Mouse (Mus musculus) neural tube, embryonic 11.5 days (tissue): ENCODE results near the gene Bend3. TPM values are rescaled to one million over a fixed set of nuclear protein-coding genes. Genes with fewer than 3 reads are reported as not detected.
"Not testable (repeated sequence)": the region's sequence is repeated elsewhere in the genome, so short reads cannot be mapped to it uniquely, and the experiment has no call there.

Experiments
- ATAC-seq: fragments of 200-750 bp; cut with Nextera tagmentation; 2 replicates; pipeline ENCODE4 v1.8.0; 2017; ENCODE audit warnings: moderate number of reproducible peaks, mild to moderate bottlenecking, moderate TSS enrichment, moderate library complexity; ENCODE audit not compliant: insufficient read depth, low FRiP score, low TSS enrichment
- DNase-seq: peaks from one replicate; pipeline ENCODE4 v3.0.0-alpha.2; 2015; ENCODE audit warnings: low spot score
- H3K27ac ChIP-seq: fragments of 300-500 bp; sonication (generic); 2 replicates; pipeline ENCODE4 v1.5.1; 2014; ENCODE audit warnings: low read depth, mild to moderate bottlenecking, low read length
- H3K27me3 ChIP-seq: fragments of 300-500 bp; sonication (generic); 2 replicates; pipeline ENCODE4 v1.6.1; 2014; ENCODE audit warnings: mild to moderate bottlenecking, low read length, mixed read lengths; ENCODE audit not compliant: control insufficient read depth, insufficient read depth
- H3K36me3 ChIP-seq: fragments of 300-500 bp; sonication (generic); 2 replicates; pipeline ENCODE4 v1.6.1; 2014; ENCODE audit warnings: mild to moderate bottlenecking, low read length, moderate library complexity, mixed read lengths; ENCODE audit not compliant: control insufficient read depth, insufficient read depth
- H3K4me1 ChIP-seq: fragments of 300-500 bp; sonication (generic); 2 replicates; pipeline ENCODE4 v1.6.1; 2014; ENCODE audit warnings: low read length, mixed read lengths; ENCODE audit not compliant: control insufficient read depth, insufficient read depth
- H3K4me2 ChIP-seq: fragments of 300-500 bp; sonication (generic); 2 replicates; pipeline ENCODE4 v1.6.1; 2014; ENCODE audit warnings: low read depth, mild to moderate bottlenecking, moderate library complexity
- H3K4me3 ChIP-seq: fragments of 300-500 bp; sonication (generic); 2 replicates; pipeline ENCODE4 v1.5.1; 2014; ENCODE audit warnings: low read depth, low read length
- H3K9ac ChIP-seq: fragments of 300-500 bp; sonication (generic); 2 replicates; pipeline ENCODE4 v1.6.1; 2014; ENCODE audit warnings: mild to moderate bottlenecking, low read length
- H3K9me3 ChIP-seq: fragments of 300-500 bp; sonication (generic); 2 replicates; pipeline ENCODE4 v1.6.1; 2016; ENCODE audit warnings: low read length; ENCODE audit not compliant: control insufficient read depth
- WGBS: fragments of 180-500 bp; shearing (Covaris S2); extraction: QIAGEN DNeasy Blood & Tissue Kit; methylation state at CpG from one replicate; pipeline ENCODE4 v1.1.7; 2014; 5-methylcytosine and 5-hydroxymethylcytosine counted together
- polyA plus RNA-seq: library from polyadenylated mRNA; unstranded; fragments of >200 nt; fragmentation: Nextera tagmentation; extraction: Ambion mirVana; gene quantifications from 2 replicates; pipeline ENCODE4 v1.2.1, GENCODE M21; 2014

The Bend3 gene
- polyA plus RNA-seq, 1 experiment from 2014 or later: 8.0 TPM

- Histone ChIP-seq H3K27me3 (no peaks in the 10 kb centered on the region), H3K4me3 (no peak overlapping the region), H3K27ac (no peak overlapping the region), H3K4me2 (no peak overlapping the region), H3K9ac (no peak overlapping the region), H3K4me1 (no peaks in the 10 kb centered on the region), H3K9me3 (no peaks in the 10 kb centered on the region), H3K36me3 (peaks cover 13% of the 10 kb centered on the region)
- ATAC-seq (no peak), DNase-seq (no peak)
- 66% methylated on average over 4 of the region's 4 CpGs for WGBS
These were observed 28.4 kb downstream of the Bend3 start for GRCm38 (mm10) chr10:43507051-43507450.

GRCm38 (mm10) chr10:43509228-43509627 is 30.6 kb downstream of the Bend3 start:
- Histone ChIP-seq H3K36me3 (peaks cover 12% of the 10 kb centered on the region), H3K4me3 (no peak overlapping the region), H3K27ac (no peak overlapping the region), H3K9ac (no peak overlapping the region), H3K27me3 (no peaks in the 10 kb centered on the region), H3K4me2 (no peak overlapping the region), H3K4me1 (no peaks in the 10 kb centered on the region), H3K9me3 (no peaks in the 10 kb centered on the region)
- ATAC-seq (no peak), DNase-seq (no peak)
- 95% methylated on average over 7 of the region's 7 CpGs for WGBS

GRCm38 (mm10) chr10:43512976-43513375 is 34.3 kb downstream of the Bend3 start:
- ATAC-seq: no peak
- WGBS: 96% methylated on average over 10 of the region's 10 CpGs

GRCm38 (mm10) chr10:43516992-43517660 is 38.5 kb downstream of the Bend3 start:
- 72% methylated on average over 6 of the region's 6 CpGs for WGBS
- Histone ChIP-seq H3K4me3 (no peak overlapping the region), H3K9me3 (no peaks in the 10 kb centered on the region), H3K27me3 (no peaks in the 10 kb centered on the region), H3K4me1 (no peaks in the 10 kb centered on the region), H3K9ac (no peak overlapping the region), H3K27ac (no peak overlapping the region), H3K36me3 (peaks cover 2% of the 10 kb centered on the region; the same call in 1 of the 2 replicates), H3K4me2 (no peak overlapping the region)
- DNase-seq: no peak
- no peak for ATAC-seq

More at GRCm38 (mm10) chr10:43512976-43513375, 34.3 kb downstream of the Bend3 start:
- Histone ChIP-seq H3K36me3 (peaks cover 12% of the 10 kb centered on the region), H3K27me3 (no peaks in the 10 kb centered on the region), H3K9ac (no peak overlapping the region), H3K4me3 (no peak overlapping the region), H3K9me3 (no peaks in the 10 kb centered on the region), H3K4me2 (no peak overlapping the region), H3K4me1 (no peaks in the 10 kb centered on the region), H3K27ac (no peak overlapping the region)
- no peak for DNase-seq

GRCm38 (mm10) chr10:43517836-43518235 is 39.2 kb downstream of the Bend3 start:
- Histone ChIP-seq H3K9me3 (no peaks in the 10 kb centered on the region), H3K36me3 (no peaks in the 10 kb centered on the region), H3K4me1 (no peaks in the 10 kb centered on the region), H3K4me3 (no peak overlapping the region), H3K27me3 (no peaks in the 10 kb centered on the region), H3K27ac (no peak overlapping the region), H3K9ac (no peak overlapping the region), H3K4me2 (no peak overlapping the region)
- ATAC-seq (no peak), DNase-seq (no peak)
- 78% methylated on average over 4 of the region's 4 CpGs for WGBS

- WGBS: 74% methylated on average over 12 of the region's 13 CpGs
These were observed 39.7 kb downstream of the Bend3 start for GRCm38 (mm10) chr10:43518368-43518767.

GRCm38 (mm10) chr10:43519977-43520376 is 41.3 kb downstream of the Bend3 start:
- DNase-seq: no peak
- no peak overlapping the region for H3K4me2 ChIP-seq
- ATAC-seq: no peak
- no peaks in the 10 kb centered on the region for H3K27me3 ChIP-seq
- no peaks in the 10 kb centered on the region for H3K4me1 ChIP-seq
- 98% methylated on average over 2 of the region's 2 CpGs for WGBS
- H3K9me3 ChIP-seq: no peaks in the 10 kb centered on the region
- H3K9ac ChIP-seq: no peak overlapping the region
- no peaks in the 10 kb centered on the region for H3K36me3 ChIP-seq
- no peak overlapping the region for H3K4me3 ChIP-seq
- no peak overlapping the region for H3K27ac ChIP-seq

More at GRCm38 (mm10) chr10:43518368-43518767, 39.7 kb downstream of the Bend3 start:
- Histone ChIP-seq H3K9ac (no peak overlapping the region), H3K4me1 (no peaks in the 10 kb centered on the region), H3K9me3 (no peaks in the 10 kb centered on the region), H3K27ac (no peak overlapping the region), H3K36me3 (no peaks in the 10 kb centered on the region), H3K4me2 (no peak overlapping the region), H3K4me3 (no peak overlapping the region), H3K27me3 (no peaks in the 10 kb centered on the region)
- DNase-seq (no peak), ATAC-seq (no peak)

- H3K4me2 ChIP-seq, H3K4me3 ChIP-seq, ATAC-seq, H3K27me3 ChIP-seq, DNase-seq, H3K4me1 ChIP-seq, H3K27ac ChIP-seq, H3K36me3 ChIP-seq, H3K9ac ChIP-seq, H3K9me3 ChIP-seq: not testable (repeated sequence)
- WGBS: 95% methylated on average over 10 of the region's 10 CpGs
These were observed 45.3 kb downstream of the Bend3 start, which contains the start of gene Gm9803 for GRCm38 (mm10) chr10:43523931-43524330. TSS of gene Gm9803 (plus strand) at chr10:43524084.
